Mouse (Mus musculus) kidney, embryonic 14.5 days (tissue): ENCODE results near the gene Plekha8. TPM values are rescaled to one million over a fixed set of nuclear protein-coding genes. Genes with fewer than 3 reads are reported as not detected.

ENCODE experiments used
- ATAC-seq: fragments of 200-750 bp; cut with Nextera tagmentation; 2 replicates; pipeline ENCODE4 v1.8.0; 2017; ENCODE audit warnings: moderate number of reproducible peaks, mild to moderate bottlenecking, moderate TSS enrichment, moderate library complexity; ENCODE audit not compliant: low FRiP score, low TSS enrichment
- H3K27ac ChIP-seq: fragments of 300-500 bp; sonication (generic); 2 replicates; pipeline ENCODE4 v1.5.1; 2014; ENCODE audit warnings: low read depth, mild to moderate bottlenecking, low read length, moderate library complexity, mixed read lengths
- H3K27me3 ChIP-seq: fragments of 300-500 bp; sonication (generic); 2 replicates; pipeline ENCODE4 v1.6.1; 2014; ENCODE audit warnings: mild to moderate bottlenecking, low read length; ENCODE audit not compliant: control insufficient read depth, insufficient read depth
- H3K36me3 ChIP-seq: fragments of 300-500 bp; sonication (generic); 2 replicates; pipeline ENCODE4 v1.6.1; 2014; ENCODE audit warnings: low read length, mixed read lengths; ENCODE audit not compliant: control insufficient read depth, insufficient read depth
- H3K4me1 ChIP-seq: fragments of 300-500 bp; sonication (generic); 2 replicates; pipeline ENCODE4 v1.6.1; 2014; ENCODE audit warnings: low read length, mixed read lengths; ENCODE audit not compliant: control insufficient read depth, insufficient read depth
- H3K4me2 ChIP-seq: fragments of 300-500 bp; sonication (generic); replicated peaks from 2 replicates; pipeline ENCODE4 v1.6.1; 2014; ENCODE audit warnings: low read depth, mild to moderate bottlenecking, low read length
- H3K4me3 ChIP-seq: fragments of 300-500 bp; sonication (generic); 2 replicates; pipeline ENCODE4 v1.5.1; 2014; ENCODE audit warnings: mild to moderate bottlenecking, low read length
- H3K9ac ChIP-seq: fragments of 300-500 bp; sonication (generic); 2 replicates; pipeline ENCODE4 v1.6.1; 2014; ENCODE audit warnings: low read depth, mild to moderate bottlenecking, low read length, moderate library complexity
- H3K9me3 ChIP-seq: fragments of 300-500 bp; sonication (generic); 2 replicates; pipeline ENCODE4 v1.6.1; 2016; ENCODE audit warnings: low read length; ENCODE audit not compliant: control insufficient read depth
- WGBS: fragments of 180-500 bp; shearing (Covaris S2); extraction: QIAGEN DNeasy Blood & Tissue Kit; methylation state at CpG from one replicate; pipeline ENCODE4 v1.1.7; 2014; 5-methylcytosine and 5-hydroxymethylcytosine counted together
- polyA plus RNA-seq: library from polyadenylated mRNA; unstranded; fragments of >200 nt; fragmentation: Nextera tagmentation; extraction: Ambion mirVana; gene quantifications from 2 replicates; pipeline ENCODE4 v1.2.1, GENCODE M21; 2014

The Plekha8 gene
- polyA plus RNA-seq, result 7.8 and 14.6 TPM in 2 replicates

GRCm38 (mm10) chr6:54594469-54595329, at the start of gene Plekha8:
TSS of gene Plekha8 (plus strand) at chr6:54595111.
- peak within 1 kb of the TSS; percentile 84 for H3K9ac ChIP-seq
- no peaks in the 10 kb centered on the region for H3K27me3 ChIP-seq
- no peaks in the 10 kb centered on the region for H3K9me3 ChIP-seq
- peak; percentile 95 for ATAC-seq
- no peaks in the 10 kb centered on the region for H3K36me3 ChIP-seq
- H3K4me1 ChIP-seq, result peaks cover 15% of the 10 kb centered on the region; the same call in 1 of the 2 replicates
- peak within 1 kb of the TSS; percentile 42; the same call in 1 of the 2 replicates for H3K27ac ChIP-seq
- WGBS, result under 1% methylated on average over 45 of the region's 49 CpGs
- H3K4me2 ChIP-seq, result peak within 1 kb of the TSS; percentile 62
- peak within 1 kb of the TSS; percentile 77 for H3K4me3 ChIP-seq

- no peaks in the 10 kb centered on the region for H3K27me3 ChIP-seq
- H3K27ac ChIP-seq, result no peak overlapping the region
- H3K4me2 ChIP-seq, result no peak overlapping the region
- H3K9ac ChIP-seq, result no peak overlapping the region
- H3K4me3 ChIP-seq, result no peak overlapping the region
- H3K9me3 ChIP-seq, result no peaks in the 10 kb centered on the region
- 62% methylated on average over 13 of the region's 13 CpGs for WGBS
- H3K4me1 ChIP-seq, result peaks cover 9% of the 10 kb centered on the region; the same call in 1 of the 2 replicates
- no peak for ATAC-seq
- no peaks in the 10 kb centered on the region for H3K36me3 ChIP-seq
Observed at GRCm38 (mm10) chr6:54548314-54549019, 46.4 kb upstream of the Plekha8 start.

GRCm38 (mm10) chr6:54549311-54549710, 45.6 kb upstream of the Plekha8 start:
- Histone ChIP-seq H3K4me1 (peaks cover 9% of the 10 kb centered on the region; the same call in 1 of the 2 replicates), H3K4me3 (no peak overlapping the region), H3K36me3 (no peaks in the 10 kb centered on the region), H3K4me2 (no peak overlapping the region), H3K27ac (no peak overlapping the region), H3K27me3 (no peaks in the 10 kb centered on the region), H3K9me3 (no peaks in the 10 kb centered on the region), H3K9ac (no peak overlapping the region)
- no peak for ATAC-seq
- 52% methylated on average over 4 of the region's 4 CpGs for WGBS

- 45% methylated on average over 6 of the region's 7 CpGs for WGBS
- Histone ChIP-seq H3K4me3 (no peak overlapping the region), H3K36me3 (no peaks in the 10 kb centered on the region), H3K9ac (no peak overlapping the region), H3K4me1 (peaks cover 9% of the 10 kb centered on the region; the same call in 1 of the 2 replicates), H3K9me3 (no peaks in the 10 kb centered on the region), H3K4me2 (no peak overlapping the region), H3K27me3 (no peaks in the 10 kb centered on the region), H3K27ac (no peak overlapping the region)
- ATAC-seq, result no peak
Observed at GRCm38 (mm10) chr6:54550801-54551323, 44.0 kb upstream of the Plekha8 start.

- ATAC-seq, result no peak
- Histone ChIP-seq H3K27me3 (no peaks in the 10 kb centered on the region), H3K9ac (no peak overlapping the region), H3K9me3 (no peaks in the 10 kb centered on the region), H3K36me3 (no peaks in the 10 kb centered on the region), H3K4me1 (peaks cover 9% of the 10 kb centered on the region; the same call in 1 of the 2 replicates), H3K4me3 (no peak overlapping the region), H3K4me2 (no peak overlapping the region), H3K27ac (no peak overlapping the region)
- 79% methylated on average over 9 of the region's 9 CpGs for WGBS
Observed at GRCm38 (mm10) chr6:54552721-54553413, 42.0 kb upstream of the Plekha8 start.

- peaks cover 5% of the 10 kb centered on the region; the same call in 1 of the 2 replicates for H3K4me1 ChIP-seq
- H3K27ac ChIP-seq, result no peak overlapping the region
- ATAC-seq, result no peak
- no peak overlapping the region for H3K4me3 ChIP-seq
- no peaks in the 10 kb centered on the region for H3K9me3 ChIP-seq
- H3K27me3 ChIP-seq, result no peaks in the 10 kb centered on the region
- no peak overlapping the region for H3K4me2 ChIP-seq
- H3K9ac ChIP-seq, result no peak overlapping the region
- 82% methylated on average over 2 of the region's 2 CpGs for WGBS
- H3K36me3 ChIP-seq, result no peaks in the 10 kb centered on the region
Observed at GRCm38 (mm10) chr6:54553632-54554031, 41.3 kb upstream of the Plekha8 start.

- Histone ChIP-seq H3K4me2 (no peak overlapping the region), H3K9me3 (no peaks in the 10 kb centered on the region), H3K9ac (no peak overlapping the region), H3K36me3 (no peaks in the 10 kb centered on the region), H3K27ac (no peak overlapping the region), H3K27me3 (no peaks in the 10 kb centered on the region), H3K4me3 (no peak overlapping the region), H3K4me1 (peaks cover 2% of the 10 kb centered on the region; the same call in 1 of the 2 replicates)
- no peak; the same call in 1 of the 2 replicates for ATAC-seq
- WGBS, result 52% methylated on average over 8 of the region's 8 CpGs
Observed at GRCm38 (mm10) chr6:54554341-54555110, 40.4 kb upstream of the Plekha8 start.

GRCm38 (mm10) chr6:54555816-54556215, 39.1 kb upstream of the Plekha8 start:
- 63% methylated on average over 1 of the region's 1 CpGs for WGBS
- Histone ChIP-seq H3K4me1 (no peaks in the 10 kb centered on the region), H3K9me3 (no peaks in the 10 kb centered on the region), H3K36me3 (no peaks in the 10 kb centered on the region), H3K27me3 (no peaks in the 10 kb centered on the region), H3K4me2 (no peak overlapping the region), H3K4me3 (no peak overlapping the region), H3K27ac (no peak overlapping the region), H3K9ac (no peak overlapping the region)
- no peak for ATAC-seq
